Mouse (Mus musculus): ENCODE data around the gene Maea. TPM values are rescaled to one million over a fixed set of nuclear protein-coding genes. Genes with fewer than 3 reads are reported as not detected.

Maea gene
- polyA plus RNA-seq, 1 experiment from 2014 or later: 123 TPM

GRCm38 (mm10) chr5:33420313-33420712, 85.0 kb downstream of the Maea start:
- Histone ChIP-seq H3K9me3 (replicated peaks) (no peaks in the 10 kb centered on the region), H3K27ac (no peak overlapping the region)

More at GRCm38 (mm10) chr5:33420313-33420712, 85.0 kb downstream of the Maea start:
- no peak overlapping the region for H3K9ac ChIP-seq
- WGBS: 77% methylated on average over 3 of the region's 3 CpGs
- no peaks in the 10 kb centered on the region for H3K4me1 ChIP-seq
- peaks cover 2% of the 10 kb centered on the region; the same call in 1 of the 2 replicates for H3K27me3 ChIP-seq
- 0 out of 2 replicates have a peak, but pooled peaks cover 7% of the 10 kb centered on the region for H3K36me3 ChIP-seq
- no peak for ATAC-seq (ENCODE audit: low FRiP score)
- no peak overlapping the region for H3K4me2 ChIP-seq (replicated peaks)
- no peak overlapping the region for H3K4me3 ChIP-seq

Other genes with a start within 250 kb of the Maea start
- gene Slc5a1, start 231.3 kb upstream of the Maea start, polyA plus RNA-seq (2016; fragmentation: Nextera tagmentation; extraction: Ambion mirVana): 0.07 TPM in 1 of 2 replicates, not detected in the other
- gene Spon2, start 117.1 kb upstream of the Maea start, polyA plus RNA-seq (2016; fragmentation: Nextera tagmentation; extraction: Ambion mirVana): 3.3 and 3.7 TPM in 2 replicates
- gene Ctbp1, start 60.5 kb upstream of the Maea start, polyA plus RNA-seq (2016; fragmentation: Nextera tagmentation; extraction: Ambion mirVana): 508 and 530 TPM in 2 replicates
- gene Uvssa, start 43.0 kb downstream of the Maea start, polyA plus RNA-seq (2016; fragmentation: Nextera tagmentation; extraction: Ambion mirVana): 10.3 and 10.4 TPM in 2 replicates
- gene Nkx1-1, start 98.5 kb downstream of the Maea start, polyA plus RNA-seq (2016; fragmentation: Nextera tagmentation; extraction: Ambion mirVana): 2.8 and 3.2 TPM in 2 replicates

All from hindbrain, embryonic 12.5 days (tissue).